Mouse (Mus musculus) liver, adult (tissue): Measurements from ENCODE around the gene March10.

Source experiments
- GATA4 ChIP-seq: IDR thresholded peaks from 2 replicates; pipeline ENCODE4 v1.6.1; 2014; ENCODE audit warnings: mild to moderate bottlenecking, low read length; ENCODE audit not compliant: insufficient replicate concordance

March10 gene

DNA sequence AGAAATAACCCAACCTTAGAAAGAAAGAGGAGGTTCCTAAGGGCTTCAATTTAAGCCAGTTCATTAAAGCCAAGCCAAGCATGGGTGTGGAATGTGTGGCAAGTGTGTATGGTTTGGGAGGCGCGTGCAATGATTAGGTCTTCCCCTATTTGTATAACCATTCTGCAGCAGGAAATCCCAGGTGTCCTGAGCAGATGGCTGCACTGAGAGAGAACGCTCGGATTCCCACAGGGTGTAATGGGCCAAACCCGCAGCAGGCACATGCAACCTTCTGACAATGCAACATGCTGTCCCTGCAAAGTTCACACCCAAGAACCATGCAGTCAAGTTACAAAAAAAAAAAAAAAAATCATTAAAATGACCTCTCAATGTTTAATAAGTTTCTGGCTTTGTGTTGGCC is 10.8 kb downstream of the March10 start:
- TF ChIP-seq GATA4, result no peak

DNA sequence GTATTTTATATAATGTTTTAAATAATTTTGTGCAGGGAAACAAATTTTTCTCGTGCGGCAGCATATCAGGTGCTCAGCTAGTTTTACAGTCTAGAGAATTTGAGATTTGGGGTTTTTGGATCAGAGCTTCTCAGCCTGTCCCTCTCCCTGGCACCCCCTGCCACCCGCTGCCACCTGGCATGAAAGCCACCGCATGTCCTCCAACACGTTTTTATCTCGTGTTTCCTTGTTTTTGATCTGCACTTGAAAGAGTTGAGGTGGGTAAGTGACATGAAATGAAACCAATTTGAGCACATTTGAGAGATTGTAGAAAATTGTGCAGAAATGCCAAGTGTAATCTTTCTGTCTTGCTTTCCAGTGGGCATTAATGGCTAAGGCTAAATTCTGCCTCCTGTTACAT is 11.6 kb downstream of the March10 start:
- TF ChIP-seq GATA4, result no peak

DNA sequence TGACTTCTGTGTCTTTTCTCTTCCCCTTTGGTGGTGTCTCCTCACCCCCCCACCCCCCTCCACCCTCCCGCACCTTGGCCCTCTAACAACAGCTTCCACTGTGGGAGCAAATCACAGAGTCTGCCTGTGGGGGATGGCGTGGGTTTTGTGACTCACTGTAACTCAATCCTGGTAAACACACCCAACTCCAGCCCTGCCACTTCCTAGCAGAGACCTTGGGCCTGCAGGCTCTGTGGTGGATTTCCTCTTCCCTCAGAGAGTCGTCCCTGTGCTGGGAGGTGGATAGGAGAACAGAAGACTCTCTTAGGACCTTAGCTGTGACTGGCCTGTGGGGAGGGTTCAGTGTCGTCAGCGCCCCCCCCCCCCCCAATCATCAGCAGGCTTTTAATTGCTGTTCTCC is 13.0 kb downstream of the March10 start:
- TF ChIP-seq GATA4, result no peak

DNA sequence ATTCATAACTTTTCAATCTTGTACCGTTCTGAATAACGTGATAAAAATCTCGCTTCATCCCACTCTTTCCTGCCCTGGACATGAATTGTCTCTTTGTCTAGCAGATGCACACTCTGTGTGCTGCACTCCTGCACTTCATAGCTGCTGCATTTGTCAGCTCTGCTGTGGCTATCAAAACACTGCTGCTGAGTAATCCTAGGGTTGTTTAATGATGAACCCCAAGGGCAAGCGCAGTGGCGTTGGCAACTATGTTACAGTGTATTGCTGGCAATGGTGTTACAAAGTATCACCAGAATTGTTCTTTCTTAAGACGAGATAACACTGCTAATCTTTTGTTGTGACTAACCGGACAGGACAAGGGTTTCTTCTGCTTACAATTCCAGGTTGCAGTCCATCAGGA is 16.7 kb downstream of the March10 start:
- no peak for TF ChIP-seq GATA4

DNA sequence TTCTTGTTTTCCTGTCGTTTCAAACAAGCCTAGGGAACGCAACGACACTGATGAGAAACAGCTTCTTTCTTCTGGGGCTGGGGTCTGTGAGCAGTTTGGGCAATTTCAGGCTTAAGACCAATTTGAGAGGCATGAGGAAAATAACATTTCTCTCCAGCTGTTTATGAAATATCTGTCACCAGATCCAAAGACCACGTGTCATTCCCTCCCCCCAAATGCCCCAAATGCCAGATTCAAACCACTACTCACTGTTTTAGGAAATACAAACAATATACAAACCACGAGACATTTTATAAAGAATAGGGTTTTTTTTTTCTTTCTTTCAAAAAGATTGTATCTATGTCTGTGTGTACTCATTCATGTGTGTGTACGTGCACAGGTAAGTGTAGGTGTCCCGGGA is 17.6 kb downstream of the March10 start:
- TF ChIP-seq GATA4, result no peak

DNA sequence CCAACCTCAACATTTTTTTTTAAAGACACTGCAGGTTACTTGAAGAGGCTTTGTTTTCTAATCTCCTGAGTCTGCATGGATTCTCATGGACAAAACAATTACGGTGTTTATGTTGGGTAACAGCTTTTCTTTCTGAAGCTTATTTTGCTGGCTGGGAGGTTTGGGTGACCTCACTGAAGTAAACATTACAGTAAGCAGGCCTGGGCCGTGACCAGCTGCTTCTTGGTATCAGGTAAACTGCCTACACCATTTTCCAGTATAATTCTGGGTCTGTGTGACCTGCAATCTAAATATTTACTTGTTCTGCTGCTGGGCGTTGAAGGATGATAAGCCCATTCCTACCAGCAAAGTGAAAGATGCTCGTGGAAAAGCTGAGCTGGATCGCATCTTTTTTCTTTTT is 30.1 kb downstream of the March10 start:
- TF ChIP-seq GATA4, result no peak

DNA sequence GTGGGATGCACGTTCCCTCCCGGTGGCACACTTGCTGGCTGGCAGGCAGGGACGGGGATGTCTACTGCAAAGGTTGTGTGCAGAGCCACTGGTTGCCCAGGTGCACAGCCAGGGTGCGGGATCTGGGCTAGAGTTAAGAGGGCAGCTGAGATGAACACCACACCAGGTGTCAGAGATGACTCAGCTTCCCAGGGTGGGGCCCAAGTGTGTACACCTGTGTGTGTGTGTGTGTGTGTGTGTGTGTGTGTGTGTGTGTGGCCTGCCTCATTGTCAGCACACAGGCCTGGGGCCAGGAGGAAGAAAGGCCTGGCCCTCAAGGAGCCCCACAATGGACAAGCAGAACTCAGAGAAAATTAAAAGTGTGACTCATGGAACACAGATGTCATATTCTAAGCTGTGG is 31.9 kb downstream of the March10 start:
- TF ChIP-seq GATA4, result no peak

DNA sequence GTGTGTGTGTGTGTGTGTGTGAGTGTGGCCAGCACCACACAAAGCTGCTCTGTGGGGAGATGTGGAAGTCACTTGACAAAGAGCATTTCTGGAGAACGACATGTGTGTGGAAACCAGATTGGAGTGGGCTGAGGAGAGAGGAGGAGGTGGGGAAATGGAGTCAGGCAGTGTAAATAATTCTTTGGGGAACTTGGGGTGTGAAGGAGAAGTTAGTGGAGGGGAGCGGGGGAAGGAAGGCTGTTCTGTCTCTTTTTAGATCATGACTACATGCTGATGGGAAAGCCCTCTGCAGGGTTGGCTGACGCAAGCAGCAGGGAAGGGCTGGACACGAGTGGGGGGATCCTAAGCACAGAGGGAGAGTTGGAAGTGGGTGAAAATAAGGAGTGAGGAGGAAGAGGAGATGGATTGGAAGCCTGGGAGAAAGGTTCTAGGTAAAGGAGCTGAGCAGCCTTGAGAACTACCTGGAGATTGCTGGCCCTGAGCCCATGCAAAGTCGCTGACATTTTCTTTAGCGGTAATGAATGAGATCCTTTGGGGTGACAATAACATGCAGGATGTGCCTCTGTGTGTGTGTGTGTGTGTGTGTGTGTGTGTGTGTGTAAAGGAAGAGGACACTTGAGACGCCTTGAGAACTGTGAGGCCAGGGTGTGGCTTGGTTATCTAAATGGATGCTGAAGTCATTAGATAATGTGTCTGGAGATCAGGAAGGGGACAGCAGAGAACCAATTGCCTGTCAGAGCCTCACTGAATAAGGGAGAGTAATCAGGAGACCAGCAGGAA is 35.7 kb downstream of the March10 start:
- 0 out of 2 replicates have a peak, but pooled peaks have one; percentile 16 for TF ChIP-seq GATA4

DNA sequence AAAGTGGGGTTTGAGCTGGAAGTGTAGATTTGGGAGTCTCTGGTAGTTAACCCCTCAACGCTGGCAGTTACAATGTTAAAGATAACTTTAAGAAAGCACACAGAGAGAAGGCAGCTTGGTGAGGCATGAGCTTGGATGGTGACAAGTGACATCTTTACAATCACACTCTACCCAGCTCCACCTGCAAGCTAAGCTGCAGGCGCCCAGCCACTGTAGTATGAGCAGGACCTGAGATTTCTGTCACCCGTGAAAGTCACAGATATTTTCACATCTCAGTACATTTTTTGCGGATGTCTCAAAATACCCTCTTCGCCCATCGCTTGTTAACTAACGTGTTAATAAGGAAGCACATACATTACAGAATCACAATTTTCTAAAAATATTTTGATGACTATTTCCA is 36.6 kb downstream of the March10 start:
- no peak for TF ChIP-seq GATA4

DNA sequence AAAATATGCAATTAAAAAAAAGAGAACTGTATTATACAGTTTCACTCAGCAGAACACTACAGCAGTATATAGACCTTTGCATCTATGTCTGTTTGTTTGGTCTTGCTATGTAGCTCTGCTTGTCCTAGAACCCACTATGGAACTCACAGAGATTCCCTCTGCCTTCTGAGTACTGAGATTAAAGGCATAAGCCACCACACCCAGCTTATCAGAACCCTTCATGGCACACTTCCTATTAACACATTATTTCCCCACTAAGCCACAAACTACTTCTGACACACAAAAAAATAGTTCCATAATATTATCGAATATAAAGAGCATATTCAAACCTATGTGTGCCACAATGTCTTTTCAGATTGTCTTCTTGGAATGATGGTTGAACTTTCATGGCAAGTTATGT is 42.5 kb downstream of the March10 start:
- no peak for TF ChIP-seq GATA4

DNA sequence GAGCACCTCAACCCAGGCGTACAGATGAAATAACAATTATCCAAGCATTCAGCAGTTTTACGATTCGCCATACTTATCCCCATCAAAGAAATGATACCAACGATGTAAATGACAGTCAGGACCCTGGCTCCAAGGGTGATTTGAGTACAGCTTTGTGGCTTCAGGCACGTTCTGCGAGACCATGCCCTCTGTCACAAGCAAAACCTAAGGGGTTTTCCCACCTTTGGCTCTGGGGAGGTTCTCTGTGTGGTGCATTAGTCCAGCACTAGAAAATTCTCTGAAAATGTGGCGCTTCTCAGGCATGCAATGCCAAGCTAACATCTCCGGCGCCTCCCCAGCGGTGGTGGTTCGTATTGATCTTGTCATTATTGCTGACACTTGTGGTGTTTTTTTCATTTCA is 47.1 kb downstream of the March10 start:
- no peak for TF ChIP-seq GATA4

DNA sequence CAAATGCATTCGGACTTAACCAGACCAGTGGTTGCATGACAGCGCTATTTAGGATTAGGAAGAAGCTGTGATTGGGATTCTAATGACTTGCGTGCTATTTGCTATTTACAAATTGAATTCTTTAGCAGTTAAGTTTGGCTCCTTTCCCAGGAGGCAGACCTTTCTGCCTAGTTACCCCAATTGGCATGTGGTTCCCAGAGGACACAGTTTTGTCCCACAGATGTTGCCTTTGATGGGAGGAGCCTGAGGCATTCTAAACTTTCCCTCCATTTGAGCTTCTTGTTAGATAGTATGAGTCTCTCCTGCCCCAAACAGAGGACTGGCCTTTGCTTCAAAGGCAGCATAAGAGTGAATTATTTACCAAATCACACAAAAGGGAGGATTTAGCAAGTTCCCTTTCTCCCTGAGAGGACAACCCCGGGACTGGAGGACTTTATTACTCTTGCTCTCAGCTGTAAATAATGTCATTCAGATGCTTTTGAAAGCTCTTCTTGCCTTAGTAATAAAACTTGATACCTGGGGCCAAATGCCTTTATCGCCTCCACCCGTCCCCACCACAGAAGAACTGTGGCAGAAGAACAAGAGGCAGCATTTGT is 48.6 kb downstream of the March10 start:
- no peak for TF ChIP-seq GATA4

DNA sequence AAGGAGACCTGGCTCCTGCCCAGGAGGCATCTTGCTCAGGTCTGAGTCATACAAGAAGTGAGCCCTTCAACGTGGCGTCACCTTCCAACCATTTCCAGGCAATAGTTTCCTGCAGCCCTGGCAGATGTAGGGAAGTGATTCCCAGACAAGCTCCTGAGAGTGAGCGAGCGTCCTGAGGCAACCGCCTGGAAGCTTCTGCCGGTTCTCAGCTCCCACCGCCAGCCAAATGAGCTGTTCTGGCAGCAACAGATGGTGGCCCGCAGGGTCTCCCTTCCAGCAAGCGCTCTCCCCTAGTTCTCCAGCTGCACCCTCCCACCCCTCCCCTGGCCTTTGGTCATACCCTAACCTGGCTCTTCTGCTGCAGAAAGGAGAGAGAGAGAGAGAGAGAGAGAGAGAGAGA is 54.2 kb downstream of the March10 start:
- no peak for TF ChIP-seq GATA4

DNA sequence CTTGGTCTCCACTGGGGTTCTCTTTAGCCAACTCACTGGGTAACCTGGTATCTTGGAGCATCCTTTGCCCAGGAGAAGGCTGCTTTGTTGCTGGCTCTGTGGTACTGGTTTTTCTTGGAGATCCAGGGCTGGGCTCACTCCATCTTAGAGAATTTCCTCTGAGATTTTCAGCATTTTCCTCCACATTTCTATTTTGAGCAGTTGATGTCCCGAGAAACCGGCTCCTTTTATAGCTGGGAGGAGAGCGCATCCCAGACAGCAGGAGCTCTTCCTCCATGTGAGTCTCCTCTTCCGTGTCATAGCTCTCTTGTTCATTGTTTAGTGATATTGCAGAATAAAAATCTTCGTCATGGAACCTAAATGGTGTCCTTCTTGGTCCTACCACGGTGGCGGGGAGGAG is 66.2 kb downstream of the March10 start:
- no peak for TF ChIP-seq GATA4

DNA sequence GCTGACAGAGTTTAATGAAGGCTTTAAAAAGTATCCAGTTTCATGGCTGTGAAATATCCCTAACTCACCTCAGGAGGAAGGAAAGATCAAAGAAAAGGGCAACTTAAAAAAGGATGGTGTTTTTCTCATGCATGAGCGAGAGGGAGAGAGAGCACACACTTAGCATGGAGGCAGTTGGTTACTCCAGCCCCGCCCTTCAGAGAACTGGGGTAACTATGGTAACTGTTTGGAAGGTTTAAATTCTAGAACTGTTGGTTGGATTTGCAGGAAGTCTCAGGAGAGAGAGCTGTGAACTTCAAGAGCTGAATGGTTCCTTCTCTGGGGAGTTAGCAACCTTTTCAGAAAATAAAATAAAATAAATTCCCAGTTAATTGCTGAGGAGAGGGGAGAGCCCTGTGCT is 67.9 kb downstream of the March10 start:
- TF ChIP-seq GATA4, result no peak

DNA sequence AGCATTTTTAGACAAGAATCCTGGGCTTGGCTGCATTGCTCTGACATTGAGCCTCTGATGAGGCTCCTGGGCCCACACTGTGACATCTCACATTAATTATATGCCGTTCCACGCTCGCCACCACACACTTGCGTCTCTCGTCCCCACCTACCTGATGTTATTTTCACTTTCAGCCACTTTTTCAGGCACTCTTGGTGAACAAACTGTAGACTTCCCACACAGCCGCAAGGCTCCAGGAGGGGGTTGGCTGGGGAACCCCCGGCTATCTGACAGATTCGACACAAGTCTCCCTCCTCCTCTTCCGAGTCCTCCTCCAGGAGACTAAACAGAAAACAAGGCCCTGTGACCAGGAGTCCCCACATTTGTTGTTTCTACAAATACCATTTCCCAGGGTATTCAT is 71.3 kb downstream of the March10 start:
- no peak for TF ChIP-seq GATA4

DNA sequence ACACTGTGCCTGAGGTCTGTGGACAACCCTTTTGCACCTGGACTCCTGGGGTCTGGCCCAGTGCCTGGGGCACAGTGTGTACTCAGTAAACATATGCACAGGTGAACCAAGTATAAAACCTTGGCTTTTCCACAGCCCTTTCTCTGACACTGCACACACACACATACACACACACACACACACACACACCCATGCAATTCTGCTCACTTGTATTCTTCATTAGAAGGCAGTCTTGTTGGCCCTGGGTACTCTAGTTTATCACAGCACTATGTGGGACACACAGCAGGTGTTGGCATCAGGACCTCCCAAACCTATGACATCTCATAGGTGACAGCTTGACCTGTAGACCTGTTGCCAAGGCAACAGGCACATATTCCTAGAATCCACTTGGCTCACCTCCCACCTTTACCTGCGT is 80.7 kb downstream of the March10 start:
- no peak for TF ChIP-seq GATA4
